Comparison of ENCODE assay signal across 9 mouse cellular contexts in the genomic region with DNA sequence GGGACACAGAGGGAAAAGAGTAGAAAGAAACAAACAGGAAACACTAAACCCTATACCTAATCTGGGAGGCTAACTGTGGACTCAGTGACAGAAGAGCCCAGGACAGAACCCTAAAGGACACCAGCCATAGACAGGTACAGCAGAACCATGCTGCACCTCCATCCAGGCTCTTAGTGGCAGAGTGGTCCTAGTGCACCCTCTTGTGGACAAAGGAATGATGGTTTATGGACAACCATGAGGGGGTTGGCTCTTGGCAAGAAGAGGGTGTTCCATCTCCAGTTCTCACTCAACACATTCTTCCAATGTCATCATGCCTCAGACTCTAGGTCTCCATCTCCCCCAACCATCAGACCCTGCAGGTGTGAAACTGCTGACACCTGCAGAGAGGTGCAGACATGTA. TPM values are rescaled to one million over a fixed set of nuclear protein-coding genes. Genes with fewer than 3 reads are reported as not detected.
DNase-seq lines count a peak whose midpoint lies in the region; ATAC-seq lines count a peak whose summit lies in the region.
"Had no signal": no experiment of that assay in that cellular context is flagged by ENCODE, and none has a peak within 500 bp of the region (broad histone marks: within the 10 kb centered on the region; RNA-seq: fewer than 3 reads in every experiment).

No protein-coding gene starts in this region.

- ATAC-seq in forebrain, embryonic 15.5 days (replicated peaks): no peak
- ATAC-seq in erythroblast, adult 5-6 weeks (replicated peaks; ENCODE audit: low FRiP score, poor library complexity, severe bottlenecking): peak; percentile 92
- peak; percentile 78 to 80 for ATAC-seq in hematopoietic stem cell, adult 5-6 weeks (replicated peaks in 1 of 2; ENCODE audit: insufficient read depth in 1 of 2, low FRiP score in 2 of 2, low TSS enrichment in 1 of 2, low read depth in 1 of 2, poor library complexity in 2 of 2, severe bottlenecking in 2 of 2)
- peak; percentile 81 for ATAC-seq in lung, embryonic 16.5 days (ENCODE audit: low read depth)

- H3K27me3 ChIP-seq in forebrain, embryonic 10.5 days (ENCODE audit: poor library complexity, severe bottlenecking): no peaks in the 10 kb centered on the region
- H3K27me3 ChIP-seq in forebrain, embryonic 15.5 days: no peaks in the 10 kb centered on the region
- H3K27me3 ChIP-seq in lung, embryonic 16.5 days (ENCODE audit: control insufficient read depth, insufficient read depth, low read depth, low read length): no peaks in the 10 kb centered on the region
- H3K27me3 ChIP-seq: limb, embryonic 15.5 days had no signal

- no peaks in the 10 kb centered on the region for H3K36me3 ChIP-seq in forebrain, embryonic 10.5 days (replicated peaks)
- H3K36me3 ChIP-seq in forebrain, embryonic 15.5 days: no peaks in the 10 kb centered on the region; the same call in 1 of the 2 replicates
- no peaks in the 10 kb centered on the region for H3K36me3 ChIP-seq in lung, embryonic 16.5 days (ENCODE audit: control insufficient read depth, insufficient read depth, low read length)

- H3K9me3 ChIP-seq in forebrain, embryonic 10.5 days: no peaks in the 10 kb centered on the region
- H3K9me3 ChIP-seq in forebrain, embryonic 15.5 days: no peaks in the 10 kb centered on the region
- H3K9me3 ChIP-seq in lung, embryonic 16.5 days (ENCODE audit: control insufficient read depth, low read length): no peaks in the 10 kb centered on the region
- H3K9me3 ChIP-seq: limb, embryonic 15.5 days had no signal

- H3K4me3 ChIP-seq in forebrain, embryonic 10.5 days: no peak overlapping the region
- H3K4me3 ChIP-seq in forebrain, embryonic 15.5 days: no peak overlapping the region
- H3K4me3 ChIP-seq in lung, embryonic 16.5 days (ENCODE audit: low read length): no peak overlapping the region
- H3K4me3 ChIP-seq: limb, embryonic 15.5 days had no signal

- no peak overlapping the region for H3K27ac ChIP-seq in forebrain, embryonic 10.5 days
- H3K27ac ChIP-seq in forebrain, embryonic 15.5 days (replicated peaks): no peak overlapping the region
- no peak overlapping the region for H3K27ac ChIP-seq in lung, embryonic 16.5 days (ENCODE audit: low read length)
- H3K27ac ChIP-seq: limb, embryonic 15.5 days had no signal

- H3K4me1 ChIP-seq in forebrain, embryonic 10.5 days: 0 out of 2 replicates have a peak, but pooled peaks cover 3% of the 10 kb centered on the region
- no peaks in the 10 kb centered on the region for H3K4me1 ChIP-seq in forebrain, embryonic 15.5 days
- H3K4me1 ChIP-seq in lung, embryonic 16.5 days (replicated peaks; ENCODE audit: control insufficient read depth, insufficient read depth, low read length): no peaks in the 10 kb centered on the region
- H3K4me1 ChIP-seq: limb, embryonic 15.5 days had no signal

- H3K9ac ChIP-seq in forebrain, embryonic 15.5 days (replicated peaks): no peak overlapping the region
- no peak overlapping the region for H3K9ac ChIP-seq in lung, embryonic 16.5 days (ENCODE audit: low read length)
- H3K9ac ChIP-seq: limb, embryonic 15.5 days had no signal

- peak; percentile 51 for DNase-seq in forebrain, embryonic 10.5 days (ENCODE audit: extremely low spot score, low spot score)
- peak; percentile 90 for DNase-seq in brain, adult 2 months (ENCODE audit: low read depth, low spot score)
- peak; percentile 74 for DNase-seq in layer of hippocampus, adult 11-12 months (ENCODE audit: low spot score)
- peak; percentile 21 for DNase-seq in spleen, adult 12 weeks (ENCODE audit: low spot score)

- H3K4me2 ChIP-seq in forebrain, embryonic 15.5 days (replicated peaks): no peak overlapping the region
- H3K4me2 ChIP-seq in lung, embryonic 16.5 days (ENCODE audit: low read depth, low read length): no peak overlapping the region
- H3K4me2 ChIP-seq: limb, embryonic 15.5 days had no signal

RNA-seq across cellular contexts. Expression of a gene that starts 11.8 kb away (rescaled TPM):
- 65.3 and 73.4 TPM in 2 replicates for polyA plus RNA-seq in forebrain, embryonic 10.5 days (2016; fragmentation: Nextera tagmentation; extraction: Ambion mirVana)
- 184 and 193 TPM in 2 replicates for polyA plus RNA-seq in forebrain, embryonic 15.5 days (2015; fragmentation: Nextera tagmentation; extraction: Ambion mirVana)
- total RNA-seq in erythroblast, adult 5-6 weeks (2015; ENCODE audit: low replicate concordance): 72.8 and 90.9 TPM in 2 replicates
- 46.0 and 50.9 TPM in 2 replicates for total RNA-seq in erythroblast, adult 5-6 weeks (2017; ENCODE audit: low replicate concordance)
- 37.7 and 39.7 TPM in 2 replicates for total RNA-seq in hematopoietic stem cell, adult 5-6 weeks (2017)
- 87.3 and 93.0 TPM in 2 replicates for polyA plus RNA-seq in lung, embryonic 16.5 days (2015; fragmentation: Nextera tagmentation; extraction: Ambion mirVana)

RNA-seq across cellular contexts. Expression of a gene that starts 35.5 kb away (rescaled TPM):
- polyA plus RNA-seq in forebrain, embryonic 10.5 days (2016; fragmentation: Nextera tagmentation; extraction: Ambion mirVana): 12.3 and 15.6 TPM in 2 replicates
- polyA plus RNA-seq in forebrain, embryonic 15.5 days (2015; fragmentation: Nextera tagmentation; extraction: Ambion mirVana): 1.4 and 1.7 TPM in 2 replicates
- 2.3 TPM in 1 of 2 replicates, not detected in the other for total RNA-seq in erythroblast, adult 5-6 weeks (2015; ENCODE audit: low replicate concordance)
- total RNA-seq in erythroblast, adult 5-6 weeks (2017; ENCODE audit: low replicate concordance): not detected in 2 replicates
- total RNA-seq in hematopoietic stem cell, adult 5-6 weeks (2017): not detected in 2 replicates
- polyA plus RNA-seq in lung, embryonic 16.5 days (2015; fragmentation: Nextera tagmentation; extraction: Ambion mirVana): 1.6 and 2.2 TPM in 2 replicates

RNA-seq across cellular contexts. Expression of a gene that starts 51.0 kb away (rescaled TPM):
- 13.9 and 14.4 TPM in 2 replicates for polyA plus RNA-seq in forebrain, embryonic 10.5 days (2016; fragmentation: Nextera tagmentation; extraction: Ambion mirVana)
- 26.5 and 29.0 TPM in 2 replicates for polyA plus RNA-seq in forebrain, embryonic 15.5 days (2015; fragmentation: Nextera tagmentation; extraction: Ambion mirVana)
- total RNA-seq in erythroblast, adult 5-6 weeks (2015; ENCODE audit: low replicate concordance): 16.3 and 17.6 TPM in 2 replicates
- total RNA-seq in erythroblast, adult 5-6 weeks (2017; ENCODE audit: low replicate concordance): 1.7 and 2.6 TPM in 2 replicates
- total RNA-seq in hematopoietic stem cell, adult 5-6 weeks (2017): 11.7 and 18.1 TPM in 2 replicates
- polyA plus RNA-seq in lung, embryonic 16.5 days (2015; fragmentation: Nextera tagmentation; extraction: Ambion mirVana): 33.1 and 36.8 TPM in 2 replicates

RNA-seq across cellular contexts. Expression of a gene that starts 57.4 kb away (rescaled TPM):
- polyA plus RNA-seq in forebrain, embryonic 10.5 days (2016; fragmentation: Nextera tagmentation; extraction: Ambion mirVana): 12.9 and 18.5 TPM in 2 replicates
- 28.8 and 31.3 TPM in 2 replicates for polyA plus RNA-seq in forebrain, embryonic 15.5 days (2015; fragmentation: Nextera tagmentation; extraction: Ambion mirVana)
- not detected in 2 replicates for total RNA-seq in erythroblast, adult 5-6 weeks (2015; ENCODE audit: low replicate concordance)
- total RNA-seq in erythroblast, adult 5-6 weeks (2017; ENCODE audit: low replicate concordance): 0.17 and 0.42 TPM in 2 replicates
- total RNA-seq in hematopoietic stem cell, adult 5-6 weeks (2017): 7.3 and 11.2 TPM in 2 replicates
- 48.3 and 48.4 TPM in 2 replicates for polyA plus RNA-seq in lung, embryonic 16.5 days (2015; fragmentation: Nextera tagmentation; extraction: Ambion mirVana)

Comparison
In these comparisons a context has a peak if more than half of its experiments do, and no peak if none do; other contexts are left out.
1. DNase-seq: peak in every context shown above with its lines; median percentile 90 in brain, adult 2 months; 74 in layer of hippocampus, adult 11-12 months; 51 in forebrain, embryonic 10.5 days; 21 in spleen, adult 12 weeks.